Mouse (Mus musculus): ENCODE data around the gene Csrnp2. TPM values are rescaled to one million over a fixed set of nuclear protein-coding genes. Genes with fewer than 3 reads are reported as not detected.

Gene Csrnp2
- polyA plus RNA-seq, 1 experiment from 2014 or later, result 25.4 TPM

DNA sequence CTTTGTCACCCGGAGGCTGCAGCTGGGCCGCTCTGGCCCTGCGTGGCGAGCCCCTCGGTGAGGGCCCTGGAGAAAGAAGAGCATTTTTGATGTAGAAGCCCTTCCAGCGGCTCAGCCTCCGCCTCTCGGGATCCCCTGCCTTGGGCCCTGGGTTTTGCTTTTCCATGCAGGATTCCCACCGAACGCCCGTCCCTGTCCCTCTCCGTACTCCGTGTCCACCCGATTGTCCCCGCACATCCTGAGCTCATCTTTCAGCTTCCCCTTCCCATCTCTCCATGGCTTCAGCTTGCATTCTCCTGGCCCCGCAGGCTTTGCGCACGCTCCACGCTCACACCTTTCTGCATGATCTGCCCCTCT, 26.1 kb downstream of the Csrnp2 start:
- H3K27ac ChIP-seq (replicated peaks), result peak overlapping the region; percentile 95
- H3K4me3 ChIP-seq, result peak overlapping the region; percentile 86
- under 1% methylated on average over 19 of the region's 19 CpGs for WGBS
- no peaks in the 10 kb centered on the region for H3K27me3 ChIP-seq (replicated peaks; ENCODE audit: low read depth, poor library complexity, severe bottlenecking)
- peaks cover 29% of the 10 kb centered on the region for H3K4me1 ChIP-seq
- peaks cover 35% of the 10 kb centered on the region for H3K36me3 ChIP-seq (replicated peaks)
- H3K9me3 ChIP-seq, result no peaks in the 10 kb centered on the region
- DNase-seq (ENCODE audit: low spot score), result no peak

- Histone ChIP-seq H3K4me1 (peaks cover 29% of the 10 kb centered on the region), H3K9me3 (no peaks in the 10 kb centered on the region), H3K4me3 (peak within 1 kb of the TSS; percentile 86), H3K27ac (replicated peaks) (peak within 1 kb of the TSS; percentile 95), H3K36me3 (replicated peaks) (peaks cover 30% of the 10 kb centered on the region), H3K27me3 (replicated peaks; ENCODE audit: low read depth, poor library complexity, severe bottlenecking) (no peaks in the 10 kb centered on the region)
- WGBS, result 3% methylated on average over 84 of the region's 84 CpGs
- peak; percentile 91 for DNase-seq (ENCODE audit: low spot score)
Observed at GRCm38 (mm10) chr15:100468295-100469188, 26.7 kb downstream of the Csrnp2 start, which contains the start of gene Letmd1. Gene Letmd1 (plus strand): TSS chr15:100469023.

GRCm38 (mm10) chr15:100467738-100468137, 27.6 kb downstream of the Csrnp2 start:
- peaks cover 29% of the 10 kb centered on the region for H3K4me1 ChIP-seq
- 40% methylated on average over 8 of the region's 8 CpGs for WGBS
- H3K9me3 ChIP-seq, result no peaks in the 10 kb centered on the region
- no peak overlapping the region for H3K27ac ChIP-seq (replicated peaks)
- H3K36me3 ChIP-seq (replicated peaks), result peaks cover 22% of the 10 kb centered on the region
- H3K27me3 ChIP-seq (replicated peaks; ENCODE audit: low read depth, poor library complexity, severe bottlenecking), result no peaks in the 10 kb centered on the region
- peak overlapping the region; percentile 86 for H3K4me3 ChIP-seq
- DNase-seq (ENCODE audit: low spot score), result no peak

GRCm38 (mm10) chr15:100465432-100465831, 29.9 kb downstream of the Csrnp2 start:
- Histone ChIP-seq H3K27me3 (replicated peaks; ENCODE audit: low read depth, poor library complexity, severe bottlenecking) (peaks cover 4% of the 10 kb centered on the region; the same call in 1 of the 2 replicates), H3K9me3 (no peaks in the 10 kb centered on the region), H3K4me3 (no peak overlapping the region), H3K36me3 (replicated peaks) (no peaks in the 10 kb centered on the region), H3K27ac (replicated peaks) (no peak overlapping the region), H3K4me1 (peaks cover 37% of the 10 kb centered on the region)
- WGBS, result 79% methylated on average over 2 of the region's 2 CpGs
- no peak for DNase-seq (ENCODE audit: low spot score)

GRCm38 (mm10) chr15:100463712-100464111, 31.6 kb downstream of the Csrnp2 start:
- no peaks in the 10 kb centered on the region for H3K36me3 ChIP-seq (replicated peaks)
- H3K4me3 ChIP-seq, result no peak overlapping the region
- H3K4me1 ChIP-seq, result peaks cover 21% of the 10 kb centered on the region
- peak; percentile 72 for DNase-seq (ENCODE audit: low spot score)
- H3K27me3 ChIP-seq (replicated peaks; ENCODE audit: low read depth, poor library complexity, severe bottlenecking), result peaks cover 15% of the 10 kb centered on the region
- H3K9me3 ChIP-seq, result no peaks in the 10 kb centered on the region
- H3K27ac ChIP-seq (replicated peaks), result no peak overlapping the region
- 24% methylated on average over 6 of the region's 6 CpGs for WGBS

GRCm38 (mm10) chr15:100462086-100462485, 33.2 kb downstream of the Csrnp2 start:
- Histone ChIP-seq H3K4me1 (peaks cover 13% of the 10 kb centered on the region), H3K27me3 (replicated peaks; ENCODE audit: low read depth, poor library complexity, severe bottlenecking) (peaks cover 20% of the 10 kb centered on the region), H3K36me3 (replicated peaks) (no peaks in the 10 kb centered on the region), H3K4me3 (no peak overlapping the region), H3K27ac (replicated peaks) (no peak overlapping the region), H3K9me3 (no peaks in the 10 kb centered on the region)
- DNase-seq (ENCODE audit: low spot score), result no peak
- 83% methylated on average over 5 of the region's 5 CpGs for WGBS

- Histone ChIP-seq H3K27me3 (replicated peaks; ENCODE audit: low read depth, poor library complexity, severe bottlenecking) (peaks cover 20% of the 10 kb centered on the region), H3K4me1 (peaks cover 13% of the 10 kb centered on the region), H3K27ac (replicated peaks) (no peak overlapping the region), H3K4me3 (no peak overlapping the region), H3K36me3 (replicated peaks) (no peaks in the 10 kb centered on the region), H3K9me3 (no peaks in the 10 kb centered on the region)
- no peak for DNase-seq (ENCODE audit: low spot score)
- 82% methylated on average over 9 of the region's 9 CpGs for WGBS
Observed at GRCm38 (mm10) chr15:100461646-100462045, 33.6 kb downstream of the Csrnp2 start.

- Histone ChIP-seq H3K4me1 (peaks cover 18% of the 10 kb centered on the region), H3K27ac (replicated peaks) (no peak overlapping the region), H3K4me3 (peak overlapping the region; percentile 39; the same call in 1 of the 2 replicates), H3K9me3 (no peaks in the 10 kb centered on the region), H3K36me3 (replicated peaks) (no peaks in the 10 kb centered on the region), H3K27me3 (replicated peaks; ENCODE audit: low read depth, poor library complexity, severe bottlenecking) (peaks cover 24% of the 10 kb centered on the region)
- 9% methylated on average over 12 of the region's 12 CpGs for WGBS
- DNase-seq (ENCODE audit: low spot score), result peak; percentile 52
Observed at GRCm38 (mm10) chr15:100460942-100461341, 34.3 kb downstream of the Csrnp2 start.

DNA sequence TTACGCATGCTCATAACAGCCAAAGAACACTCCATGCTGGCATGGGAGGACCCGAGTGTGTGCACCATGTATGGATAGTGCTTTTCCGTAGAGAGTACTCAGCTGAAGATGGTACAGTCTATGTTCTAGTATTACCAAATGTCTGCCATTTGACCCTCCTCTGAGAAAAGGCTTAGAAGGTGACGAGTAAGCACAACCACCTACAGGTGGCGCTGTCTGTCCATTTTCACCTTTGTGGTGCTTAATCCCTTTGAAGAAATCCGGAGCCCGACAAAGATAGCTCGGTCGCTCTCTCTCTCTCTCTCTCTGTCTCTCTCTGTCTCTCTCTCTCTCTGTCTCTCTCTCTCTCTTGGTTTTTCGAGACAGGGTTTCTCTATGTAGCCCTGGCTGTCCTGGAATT, 37.2 kb downstream of the Csrnp2 start:
- Histone ChIP-seq H3K36me3 (replicated peaks) (no peaks in the 10 kb centered on the region), H3K27ac (replicated peaks) (no peak overlapping the region), H3K4me1 (peaks cover 18% of the 10 kb centered on the region), H3K9me3 (no peaks in the 10 kb centered on the region), H3K4me3 (no peak overlapping the region), H3K27me3 (replicated peaks; ENCODE audit: low read depth, poor library complexity, severe bottlenecking) (peaks cover 24% of the 10 kb centered on the region)
- peak; percentile 65 for DNase-seq (ENCODE audit: low spot score)
- WGBS, result 48% methylated on average over 10 of the region's 10 CpGs

- DNase-seq (ENCODE audit: low spot score), result peak; percentile 84
- peaks cover 24% of the 10 kb centered on the region for H3K27me3 ChIP-seq (replicated peaks; ENCODE audit: low read depth, poor library complexity, severe bottlenecking)
- 8% methylated on average over 17 of the region's 17 CpGs for WGBS
- no peak overlapping the region for H3K4me3 ChIP-seq
- H3K27ac ChIP-seq (replicated peaks), result no peak overlapping the region
- H3K4me1 ChIP-seq, result peaks cover 18% of the 10 kb centered on the region
- H3K36me3 ChIP-seq (replicated peaks), result no peaks in the 10 kb centered on the region
- no peaks in the 10 kb centered on the region for H3K9me3 ChIP-seq
Observed at GRCm38 (mm10) chr15:100457340-100457739, 37.9 kb downstream of the Csrnp2 start.

DNA sequence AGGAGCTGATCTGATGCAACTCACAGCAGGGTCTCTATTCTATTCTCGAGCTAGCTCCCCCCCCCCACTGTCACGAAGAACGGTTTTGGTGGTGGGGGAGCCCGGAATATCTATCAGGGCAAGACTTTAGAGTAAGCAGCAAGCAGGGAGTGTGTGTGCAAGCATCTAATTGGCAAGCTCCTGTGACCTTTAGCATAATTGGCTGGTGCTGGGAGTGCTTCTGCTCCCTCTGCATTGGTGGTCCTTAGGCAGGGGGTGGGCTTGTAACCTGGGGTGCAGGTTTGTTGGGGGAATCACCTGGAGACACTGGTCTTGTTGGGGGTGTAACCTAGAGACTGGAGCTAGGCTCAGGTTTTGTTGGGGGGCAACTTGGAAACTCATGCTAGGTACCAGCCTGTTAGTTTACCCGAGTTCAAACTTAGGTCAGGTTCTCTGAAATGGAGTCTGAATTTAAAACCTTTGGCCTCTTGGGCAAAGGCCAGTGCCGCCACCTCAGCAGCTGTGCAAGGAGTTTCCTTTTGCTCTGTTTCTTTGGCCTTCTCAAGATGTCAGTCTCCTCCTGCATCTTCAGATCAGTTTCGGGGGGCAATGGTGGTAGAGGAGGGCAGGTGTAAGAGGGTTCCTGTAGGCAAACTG, 38.8 kb downstream of the Csrnp2 start:
- Histone ChIP-seq H3K27me3 (replicated peaks; ENCODE audit: low read depth, poor library complexity, severe bottlenecking) (peaks cover 24% of the 10 kb centered on the region), H3K4me1 (peaks cover 18% of the 10 kb centered on the region), H3K4me3 (no peak overlapping the region), H3K36me3 (replicated peaks) (no peaks in the 10 kb centered on the region), H3K9me3 (no peaks in the 10 kb centered on the region), H3K27ac (replicated peaks) (no peak overlapping the region)
- DNase-seq (ENCODE audit: low spot score), result no peak
- 60% methylated on average over 7 of the region's 7 CpGs for WGBS

DNA sequence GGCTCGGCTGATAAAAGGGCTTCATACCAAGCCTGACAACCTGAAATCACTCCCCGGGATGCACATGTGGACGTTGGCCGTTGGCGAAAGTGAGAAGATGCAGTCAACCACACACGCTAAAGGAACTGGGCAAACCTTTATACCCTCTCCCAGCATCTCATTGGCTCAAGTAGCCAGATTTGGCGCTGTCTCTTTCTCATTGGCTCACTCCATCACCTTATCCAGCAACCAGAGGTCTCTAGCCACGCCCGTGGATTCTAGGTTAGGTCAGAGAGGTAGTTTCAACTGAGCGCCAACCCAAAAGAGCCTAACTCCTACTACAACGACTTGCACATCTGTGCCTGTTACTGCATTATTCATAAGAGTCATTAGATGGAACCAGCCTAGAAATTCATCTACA, 42.8 kb downstream of the Csrnp2 start:
- Histone ChIP-seq H3K27me3 (replicated peaks; ENCODE audit: low read depth, poor library complexity, severe bottlenecking) (0 out of 2 replicates have a peak, but pooled peaks cover 4% of the 10 kb centered on the region), H3K4me1 (peaks cover 9% of the 10 kb centered on the region), H3K27ac (replicated peaks) (no peak overlapping the region), H3K4me3 (no peak overlapping the region), H3K9me3 (no peaks in the 10 kb centered on the region), H3K36me3 (replicated peaks) (no peaks in the 10 kb centered on the region)
- no peak for DNase-seq (ENCODE audit: low spot score)
- WGBS, result 85% methylated on average over 11 of the region's 11 CpGs

Measured in embryonic facial prominence, embryonic 10.5 days (tissue).